Mouse (Mus musculus) limb, embryonic 10.5 days (tissue): ENCODE data around the gene Lrrc8a. TPM values are rescaled to one million over a fixed set of nuclear protein-coding genes. Genes with fewer than 3 reads are reported as not detected.

Source experiments
- DNase-seq: peaks from one replicate; pipeline ENCODE4 v3.0.0-alpha.2; 2017; ENCODE audit warnings: low spot score
- H3K27ac ChIP-seq: fragments of 300-500 bp; sonication (generic); 2 replicates; pipeline ENCODE4 v1.5.1; 2016; ENCODE audit warnings: mild to moderate bottlenecking
- H3K27me3 ChIP-seq: fragments of 300-500 bp; sonication (generic); 2 replicates; pipeline ENCODE4 v1.6.1; 2016; ENCODE audit warnings: low read depth, mild to moderate bottlenecking; ENCODE audit not compliant: poor library complexity, severe bottlenecking
- H3K36me3 ChIP-seq: fragments of 300-500 bp; sonication (generic); 2 replicates; pipeline ENCODE4 v1.6.1; 2016; ENCODE audit warnings: mild to moderate bottlenecking, moderate library complexity
- H3K4me1 ChIP-seq: fragments of 300-500 bp; sonication (generic); 2 replicates; pipeline ENCODE4 v1.6.1; 2016
- H3K4me3 ChIP-seq: fragments of 300-500 bp; sonication (generic); 2 replicates; pipeline ENCODE4 v1.5.1; 2016; ENCODE audit warnings: mild to moderate bottlenecking, moderate library complexity
- H3K9me3 ChIP-seq: fragments of 300-500 bp; sonication (generic); replicated peaks from 2 replicates; pipeline ENCODE4 v1.6.1; 2016; ENCODE audit warnings: mild to moderate bottlenecking
- WGBS: fragments of 180-500 bp; shearing (Covaris S2); methylation state at CpG from one replicate; pipeline ENCODE4 v1.1.7; 2016; 5-methylcytosine and 5-hydroxymethylcytosine counted together
- polyA plus RNA-seq: library from polyadenylated mRNA; unstranded; fragments of >200 nt; fragmentation: Nextera tagmentation; extraction: Ambion mirVana; gene quantifications from 2 replicates; pipeline ENCODE4 v1.2.1, GENCODE M21; 2016

Gene Lrrc8a
- polyA plus RNA-seq, 1 experiment from 2014 or later: 46.0 TPM

DNA sequence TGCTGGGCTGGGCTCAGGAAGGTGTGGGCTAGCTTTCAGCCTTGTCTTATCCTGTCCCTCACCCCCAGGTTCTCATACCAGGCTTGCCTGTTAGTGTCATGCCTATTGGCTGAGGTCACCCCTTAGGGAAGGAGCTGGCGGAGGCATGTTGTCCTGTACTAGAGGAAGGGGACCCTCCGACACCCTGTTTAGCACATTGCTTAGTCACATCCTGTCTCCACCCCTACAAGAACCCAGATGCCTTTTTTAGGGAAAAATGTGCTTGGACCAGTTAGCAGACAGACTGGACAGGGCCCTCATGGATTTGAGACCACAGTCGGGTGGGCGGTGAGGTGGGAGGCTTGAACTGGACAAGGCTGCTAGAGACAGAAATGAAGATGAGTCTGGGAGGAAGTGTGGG is 21.1 kb downstream of the Lrrc8a start:
- H3K4me3 ChIP-seq: no peak overlapping the region
- no peaks in the 10 kb centered on the region for H3K4me1 ChIP-seq
- WGBS: 90% methylated on average over 4 of the region's 4 CpGs
- no peaks in the 10 kb centered on the region for H3K27me3 ChIP-seq
- no peaks in the 10 kb centered on the region for H3K9me3 ChIP-seq
- H3K27ac ChIP-seq: no peak overlapping the region
- no peak for DNase-seq
- peaks cover 99% of the 10 kb centered on the region for H3K36me3 ChIP-seq

DNA sequence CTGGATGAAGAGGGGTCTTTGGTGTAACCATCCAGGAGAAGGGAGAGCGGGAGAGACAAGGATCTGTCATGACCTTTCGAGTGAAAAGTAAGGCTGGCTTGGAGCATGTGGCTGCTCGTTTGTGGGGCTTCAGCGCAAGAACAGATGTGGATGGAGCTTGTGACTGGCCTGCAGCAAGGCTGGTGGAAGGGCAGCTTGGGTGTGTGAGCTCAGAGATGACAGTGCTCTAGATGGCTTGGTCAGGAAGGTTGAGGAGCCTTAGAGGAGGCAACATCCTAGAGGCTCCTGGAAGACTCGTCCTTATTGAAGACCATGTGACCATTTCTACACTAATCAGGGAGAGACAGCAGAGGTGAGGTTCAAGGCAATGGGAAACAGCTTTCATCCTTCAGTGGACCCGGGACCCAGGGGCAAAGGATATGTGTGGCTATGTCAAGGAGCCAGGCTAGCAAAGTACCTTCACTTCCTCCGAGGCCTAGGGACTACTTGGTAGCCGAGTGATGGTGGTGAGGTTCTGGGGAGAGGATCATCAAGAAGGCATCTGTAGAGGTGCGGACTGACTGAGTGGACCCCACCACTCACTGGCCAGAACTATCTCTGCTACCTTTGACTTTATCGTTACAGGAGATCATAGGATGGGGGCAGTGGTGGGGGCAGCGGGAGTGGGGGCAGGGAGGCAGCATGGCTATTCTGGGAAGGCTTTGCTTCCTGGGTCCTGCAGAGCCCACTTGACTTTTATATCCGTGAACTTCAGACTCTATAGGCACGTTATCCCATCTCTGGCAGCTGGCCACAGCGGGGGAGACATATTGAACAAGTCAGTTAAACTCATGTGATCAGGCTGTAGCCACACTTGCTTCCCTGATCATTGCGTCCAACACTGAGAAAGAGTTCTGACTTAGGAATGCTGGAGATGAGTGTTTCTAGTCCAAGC is 21.9 kb downstream of the Lrrc8a start:
- Histone ChIP-seq H3K27ac (0 out of 2 replicates have a peak overlapping the region, but pooled peaks have one; percentile 15), H3K9me3 (no peaks in the 10 kb centered on the region), H3K4me3 (no peak overlapping the region), H3K27me3 (no peaks in the 10 kb centered on the region), H3K4me1 (peaks cover 4% of the 10 kb centered on the region), H3K36me3 (peaks cover 99% of the 10 kb centered on the region)
- DNase-seq: no peak
- 91% methylated on average over 15 of the region's 15 CpGs for WGBS

DNA sequence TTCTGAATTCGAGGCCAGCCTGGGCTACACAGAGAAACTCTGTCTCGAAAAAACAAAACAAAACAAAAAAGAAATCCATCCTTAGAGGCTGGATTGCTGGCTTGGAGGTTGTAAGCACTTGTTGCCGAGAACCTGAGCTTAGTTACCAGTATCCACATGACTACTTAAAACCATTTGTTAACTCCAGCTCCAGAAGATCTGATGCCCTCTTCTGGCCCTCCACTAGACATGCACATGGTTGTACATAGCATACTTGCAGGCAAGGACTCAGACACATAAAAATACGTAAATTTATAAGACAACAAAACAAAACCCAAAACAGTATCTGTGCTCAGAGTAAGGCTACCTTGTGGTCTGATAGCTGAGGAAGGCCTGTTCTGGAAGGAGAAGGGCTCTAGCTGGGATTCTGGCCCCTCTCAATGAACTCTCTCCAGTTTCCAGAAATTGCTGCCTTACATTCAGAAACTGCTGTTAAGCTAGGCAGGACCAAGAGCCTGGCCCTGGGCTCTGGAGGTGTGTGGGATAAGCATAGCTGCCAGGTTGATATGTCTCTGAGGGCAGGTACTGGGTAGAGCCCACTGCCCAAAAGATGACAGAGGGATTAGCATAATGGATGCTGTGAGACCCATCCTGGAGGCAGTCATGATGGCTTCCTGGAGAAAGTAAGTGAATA is 23.7 kb downstream of the Lrrc8a start:
- Histone ChIP-seq H3K27me3 (no peaks in the 10 kb centered on the region), H3K36me3 (peaks cover 97% of the 10 kb centered on the region), H3K4me3 (no peak overlapping the region), H3K9me3 (no peaks in the 10 kb centered on the region), H3K4me1 (peaks cover 22% of the 10 kb centered on the region), H3K27ac (no peak overlapping the region)
- DNase-seq: no peak
- 91% methylated on average over 4 of the region's 4 CpGs for WGBS

DNA sequence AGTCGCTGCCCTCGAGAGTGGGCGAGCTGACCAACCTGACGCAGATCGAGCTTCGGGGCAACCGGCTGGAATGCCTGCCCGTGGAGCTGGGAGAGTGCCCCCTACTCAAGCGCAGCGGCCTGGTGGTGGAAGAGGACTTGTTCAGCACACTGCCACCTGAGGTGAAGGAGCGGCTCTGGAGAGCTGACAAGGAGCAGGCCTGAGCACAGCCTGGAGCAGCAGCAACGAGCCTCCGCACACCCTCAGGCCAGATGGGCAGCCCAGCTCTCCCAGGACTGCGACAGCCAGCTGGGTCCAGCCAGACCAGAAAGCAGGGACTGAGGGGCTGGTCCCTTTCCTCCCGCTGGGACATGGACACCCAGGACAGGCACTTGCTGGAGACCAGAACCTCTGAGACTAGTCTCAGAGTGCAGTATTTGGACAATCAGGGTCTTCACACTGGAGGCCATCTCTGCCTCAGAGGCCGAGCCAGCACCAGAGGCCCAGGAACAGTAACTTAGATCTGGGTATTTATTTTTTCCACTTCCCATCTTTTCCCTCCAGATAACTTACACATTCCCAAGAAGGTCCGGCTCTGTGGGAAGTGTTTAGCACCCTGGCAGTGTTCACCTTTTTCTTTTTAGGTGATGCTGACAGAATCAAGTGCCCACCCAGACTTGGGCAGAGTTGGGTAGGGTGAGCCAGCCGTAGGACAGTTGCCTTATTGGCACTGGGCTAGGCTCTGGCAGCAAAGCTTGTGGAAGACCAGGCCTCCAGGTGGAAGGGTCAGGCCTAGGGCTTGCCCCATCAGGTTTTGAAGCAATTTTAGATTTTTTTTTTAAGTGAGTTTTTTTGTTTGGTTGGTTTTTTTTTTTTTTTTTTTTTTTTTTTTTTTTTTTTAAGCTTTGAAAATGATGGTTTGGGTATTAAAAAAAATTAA is 24.7 kb downstream of the Lrrc8a start:
- Histone ChIP-seq H3K4me3 (no peak overlapping the region), H3K36me3 (peaks cover 89% of the 10 kb centered on the region), H3K27ac (0 out of 2 replicates have a peak overlapping the region, but pooled peaks have one; percentile 2), H3K4me1 (peaks cover 32% of the 10 kb centered on the region), H3K27me3 (no peaks in the 10 kb centered on the region), H3K9me3 (no peaks in the 10 kb centered on the region)
- 91% methylated on average over 18 of the region's 18 CpGs for WGBS
- no peak for DNase-seq

DNA sequence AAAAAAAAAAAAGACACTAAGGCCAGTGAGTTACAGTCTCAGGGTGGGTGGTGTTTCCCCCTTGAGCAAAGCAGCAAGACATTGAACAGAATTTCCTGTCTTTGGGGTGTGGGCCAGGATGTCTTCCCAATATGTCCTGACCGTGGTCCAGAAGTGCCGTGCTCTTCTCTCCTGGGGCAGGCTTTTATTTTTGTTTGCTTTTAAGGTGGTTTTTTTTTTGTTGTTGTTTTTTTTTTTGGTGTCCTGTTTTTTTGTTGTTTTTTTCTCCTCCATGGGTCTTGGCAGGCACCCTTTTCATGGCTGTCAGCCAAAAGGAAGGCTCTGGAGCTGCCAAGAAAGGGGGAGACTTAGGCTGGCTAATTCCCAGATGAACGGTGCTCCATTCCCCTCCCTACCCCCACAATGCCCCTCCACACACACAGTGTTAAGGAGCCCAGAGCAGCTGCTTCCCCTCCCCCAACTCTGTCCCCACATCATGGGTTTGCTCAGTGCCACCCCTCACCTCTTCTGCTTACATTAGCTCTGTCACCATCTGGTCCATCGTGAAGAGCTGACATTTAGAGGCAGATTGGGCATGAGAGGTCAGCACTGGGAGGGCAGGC is 25.4 kb downstream of the Lrrc8a start:
- no peak overlapping the region for H3K27ac ChIP-seq
- 78% methylated on average over 4 of the region's 4 CpGs for WGBS
- peaks cover 33% of the 10 kb centered on the region for H3K4me1 ChIP-seq
- no peak overlapping the region for H3K4me3 ChIP-seq
- H3K27me3 ChIP-seq: no peaks in the 10 kb centered on the region
- H3K9me3 ChIP-seq: no peaks in the 10 kb centered on the region
- peaks cover 82% of the 10 kb centered on the region for H3K36me3 ChIP-seq
- no peak for DNase-seq

DNA sequence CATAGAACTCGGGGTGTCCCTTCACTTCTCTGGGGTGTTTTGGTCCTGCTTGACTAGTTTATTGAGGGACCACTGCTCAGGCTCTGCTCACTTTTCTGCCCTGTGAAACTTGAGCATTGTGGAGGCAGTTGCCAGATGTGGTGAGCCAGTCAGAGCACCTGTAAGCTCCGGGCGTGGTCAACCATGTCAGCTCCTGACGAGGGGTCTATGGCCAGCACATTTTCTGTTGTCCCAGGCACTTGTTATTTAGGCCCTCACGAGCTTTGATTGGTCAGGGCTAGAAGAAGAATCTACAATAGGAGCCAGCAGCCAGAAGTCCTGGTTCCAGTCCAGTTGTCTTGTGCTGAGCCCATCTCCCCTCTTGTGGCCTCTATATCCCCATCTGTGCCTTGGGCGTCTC is 26.3 kb downstream of the Lrrc8a start:
- Histone ChIP-seq H3K4me3 (no peak overlapping the region), H3K27ac (no peak overlapping the region), H3K27me3 (no peaks in the 10 kb centered on the region), H3K9me3 (no peaks in the 10 kb centered on the region), H3K4me1 (peaks cover 37% of the 10 kb centered on the region), H3K36me3 (peaks cover 73% of the 10 kb centered on the region)
- WGBS: 96% methylated on average over 6 of the region's 6 CpGs
- DNase-seq: no peak

DNA sequence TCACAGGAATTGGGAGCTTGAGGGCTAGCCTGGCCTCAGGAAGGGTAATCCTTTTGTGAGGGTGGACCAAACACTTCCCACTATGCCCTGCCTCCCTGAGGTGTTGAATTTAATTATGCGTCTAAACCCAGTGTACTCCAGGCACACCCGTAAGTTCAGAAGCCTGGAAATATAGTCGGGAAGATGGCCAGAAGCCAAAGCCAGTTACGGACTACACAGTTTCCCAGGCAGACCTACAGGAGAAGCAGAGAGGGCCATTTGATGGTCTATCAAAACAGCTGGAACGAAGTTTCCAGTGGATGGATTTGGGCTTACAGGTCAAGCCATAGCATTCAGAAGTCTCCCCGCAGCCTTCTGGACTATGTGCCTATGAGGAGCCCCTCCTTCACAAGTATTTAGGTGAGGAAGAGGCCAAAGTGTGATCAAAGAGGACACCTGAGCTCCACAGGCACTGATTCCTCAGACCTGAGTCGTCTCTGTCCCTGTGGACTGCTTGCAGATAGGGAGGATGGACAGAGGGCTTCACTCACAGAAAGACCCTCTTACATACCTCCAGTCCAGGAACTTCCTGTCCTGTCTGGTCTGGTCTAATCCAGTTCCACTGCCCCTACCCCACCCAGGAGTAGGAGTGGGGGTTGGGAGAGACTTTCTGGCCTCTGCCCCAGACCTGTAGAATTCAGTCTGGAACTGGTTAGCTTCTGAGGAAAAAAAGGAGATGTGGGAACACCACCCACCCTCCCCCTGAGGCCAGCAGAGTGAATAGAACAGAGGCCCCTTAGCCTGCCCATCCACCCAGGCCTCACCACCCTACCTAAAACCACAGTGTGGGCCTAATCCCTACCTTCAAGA is 27.4 kb downstream of the Lrrc8a start:
- no peak overlapping the region for H3K4me3 ChIP-seq
- peaks cover 62% of the 10 kb centered on the region for H3K36me3 ChIP-seq
- H3K9me3 ChIP-seq: no peaks in the 10 kb centered on the region
- H3K27ac ChIP-seq: peak overlapping the region; percentile 86
- WGBS: 82% methylated on average over 7 of the region's 7 CpGs
- DNase-seq: peak; percentile 44
- peaks cover 38% of the 10 kb centered on the region for H3K4me1 ChIP-seq
- H3K27me3 ChIP-seq: no peaks in the 10 kb centered on the region

DNA sequence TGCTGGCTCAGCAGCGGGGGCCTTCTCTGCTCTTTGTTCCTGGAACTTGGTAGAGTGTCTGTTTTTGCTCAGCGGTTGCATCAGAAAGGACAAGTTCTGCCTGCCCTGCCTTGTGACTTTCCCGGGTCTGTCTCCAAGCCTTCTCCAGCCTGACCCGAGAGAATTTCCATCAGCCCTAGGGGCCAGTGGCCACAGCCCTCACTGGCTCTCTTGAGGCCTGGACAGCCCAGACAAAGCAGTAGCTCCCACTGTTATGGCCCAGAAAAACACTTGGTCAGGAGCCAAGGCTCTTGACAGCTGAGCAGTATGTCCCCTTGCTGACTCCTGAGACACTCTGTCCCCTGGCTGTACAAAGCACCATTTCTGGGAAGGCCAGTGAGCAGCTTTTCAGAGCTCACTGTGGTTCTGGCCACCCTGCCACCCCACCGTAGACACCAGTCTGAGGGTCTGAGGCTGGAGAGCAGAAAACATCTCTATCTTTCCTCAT is 28.3 kb downstream of the Lrrc8a start, which contains the start of gene Phyhd1:
Phyhd1 (plus strand) TSS at position 437 of the 487 bp plus-strand sequence.
- WGBS: 47% methylated on average over 5 of the region's 5 CpGs
- Histone ChIP-seq H3K27ac (peak within 1 kb of the TSS; percentile 86), H3K9me3 (no peaks in the 10 kb centered on the region), H3K36me3 (peaks cover 53% of the 10 kb centered on the region), H3K27me3 (no peaks in the 10 kb centered on the region), H3K4me3 (peak within 1 kb of the TSS; percentile 9), H3K4me1 (peaks cover 41% of the 10 kb centered on the region)
- DNase-seq: peak; percentile 36

DNA sequence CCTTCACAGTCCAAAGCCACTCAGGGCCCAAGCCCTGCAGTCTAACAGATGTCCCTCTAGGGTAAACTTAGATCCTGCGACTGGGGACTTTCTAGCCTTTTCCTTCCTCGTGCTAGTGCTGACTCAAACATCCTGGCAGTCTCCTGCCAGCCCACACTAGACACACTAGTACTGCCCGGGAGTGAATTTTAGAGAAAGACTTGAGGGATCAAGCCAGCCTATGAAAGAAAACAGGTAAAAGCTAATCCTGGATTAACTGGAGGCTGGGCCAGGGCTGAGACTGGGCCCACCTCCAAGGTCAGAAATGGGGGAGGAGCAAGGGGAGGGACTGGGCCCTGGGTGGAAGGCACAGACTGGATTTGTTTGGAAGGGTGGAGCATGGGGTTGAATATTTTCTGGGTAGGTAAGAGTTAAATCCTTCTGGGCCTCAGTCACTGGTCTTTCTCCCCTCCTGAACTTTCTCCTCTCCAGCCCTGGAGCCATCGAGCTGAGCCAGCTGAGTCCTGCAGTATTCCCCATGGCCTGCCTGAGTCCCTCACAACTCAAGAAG is 29.0 kb downstream of the Lrrc8a start:
- Histone ChIP-seq H3K27me3 (no peaks in the 10 kb centered on the region), H3K4me1 (peaks cover 41% of the 10 kb centered on the region), H3K27ac (peak overlapping the region; percentile 86), H3K4me3 (peak overlapping the region; percentile 9), H3K9me3 (no peaks in the 10 kb centered on the region), H3K36me3 (peaks cover 47% of the 10 kb centered on the region)
- DNase-seq: peak; percentile 39
- 22% methylated on average over 4 of the region's 4 CpGs for WGBS

DNA sequence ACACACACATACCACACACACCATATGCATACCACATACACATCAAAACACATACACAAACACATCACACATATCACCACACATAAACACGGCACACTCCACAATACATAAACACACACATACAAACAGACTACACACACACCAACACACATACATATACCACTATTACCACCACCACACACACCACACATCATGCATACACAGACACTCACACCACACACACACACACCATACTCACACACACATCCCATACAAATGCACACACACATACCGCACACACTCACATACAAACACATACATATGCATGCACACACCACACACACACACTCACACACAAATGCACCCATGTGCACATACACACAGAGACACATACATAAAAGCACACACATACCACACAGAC is 30.0 kb downstream of the Lrrc8a start:
- H3K4me3 ChIP-seq: no peak overlapping the region
- no peak overlapping the region for H3K27ac ChIP-seq
- H3K9me3 ChIP-seq: no peaks in the 10 kb centered on the region
- DNase-seq: no peak
- peaks cover 37% of the 10 kb centered on the region for H3K36me3 ChIP-seq
- no peaks in the 10 kb centered on the region for H3K27me3 ChIP-seq
- peaks cover 41% of the 10 kb centered on the region for H3K4me1 ChIP-seq
- WGBS: 98% methylated on average over 2 of the region's 2 CpGs

DNA sequence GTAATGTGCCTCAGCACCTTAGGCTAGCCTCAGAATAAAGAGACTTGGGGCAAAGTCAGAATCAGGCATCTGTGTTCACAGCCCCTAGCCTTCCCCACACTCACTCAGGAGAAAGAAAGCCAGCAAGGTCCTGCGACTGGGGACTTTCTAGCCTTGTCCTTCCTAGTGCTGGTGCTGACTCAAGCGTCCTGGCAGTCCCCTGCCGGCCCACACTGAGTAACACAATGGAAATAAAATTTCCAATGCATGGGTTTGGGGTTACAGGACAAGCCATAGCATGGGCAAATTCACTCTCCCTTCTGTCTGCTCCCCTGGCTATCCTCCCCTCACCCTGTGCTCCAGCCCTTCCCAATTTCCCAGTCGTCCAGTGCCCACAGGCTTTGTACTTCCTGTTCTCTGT is 30.9 kb downstream of the Lrrc8a start:
- 61% methylated on average over 4 of the region's 4 CpGs for WGBS

More for the DNA sequence above, 30.9 kb downstream of the Lrrc8a start:
- DNase-seq: no peak
- Histone ChIP-seq H3K4me1 (peaks cover 41% of the 10 kb centered on the region), H3K27ac (no peak overlapping the region), H3K27me3 (no peaks in the 10 kb centered on the region), H3K9me3 (no peaks in the 10 kb centered on the region), H3K36me3 (peaks cover 28% of the 10 kb centered on the region), H3K4me3 (no peak overlapping the region)
